Mouse (Mus musculus) olfactory bulb, adult 2 months (tissue): ENCODE data around the gene Slc51b.

Source experiments
- CTCF ChIP-seq: fragments of 200-500 bp; IDR thresholded peaks from 2 replicates; pipeline ENCODE4 v1.5.1; 2012; ENCODE audit warnings: low read depth, mild to moderate bottlenecking, low read length, moderate library complexity; ENCODE audit not compliant: insufficient read depth
- POLR2A ChIP-seq: fragments of 200-500 bp; IDR thresholded peaks from 2 replicates; pipeline ENCODE4 v1.6.1; 2012; ENCODE audit warnings: mild to moderate bottlenecking, low read depth, low read length, moderate library complexity; ENCODE audit not compliant: insufficient read depth

GRCm38 (mm10) chr9:65381017-65381590 is 41.7 kb downstream of the Slc51b start:
- no peak for TF ChIP-seq CTCF
- no peak for TF ChIP-seq POLR2A
